Mouse (Mus musculus): Measurements from ENCODE around the gene Zer1. TPM values are rescaled to one million over a fixed set of nuclear protein-coding genes. Genes with fewer than 3 reads are reported as not detected.

Zer1 gene
- polyA plus RNA-seq, 1 experiment from 2014 or later, result 12.8 TPM

DNA sequence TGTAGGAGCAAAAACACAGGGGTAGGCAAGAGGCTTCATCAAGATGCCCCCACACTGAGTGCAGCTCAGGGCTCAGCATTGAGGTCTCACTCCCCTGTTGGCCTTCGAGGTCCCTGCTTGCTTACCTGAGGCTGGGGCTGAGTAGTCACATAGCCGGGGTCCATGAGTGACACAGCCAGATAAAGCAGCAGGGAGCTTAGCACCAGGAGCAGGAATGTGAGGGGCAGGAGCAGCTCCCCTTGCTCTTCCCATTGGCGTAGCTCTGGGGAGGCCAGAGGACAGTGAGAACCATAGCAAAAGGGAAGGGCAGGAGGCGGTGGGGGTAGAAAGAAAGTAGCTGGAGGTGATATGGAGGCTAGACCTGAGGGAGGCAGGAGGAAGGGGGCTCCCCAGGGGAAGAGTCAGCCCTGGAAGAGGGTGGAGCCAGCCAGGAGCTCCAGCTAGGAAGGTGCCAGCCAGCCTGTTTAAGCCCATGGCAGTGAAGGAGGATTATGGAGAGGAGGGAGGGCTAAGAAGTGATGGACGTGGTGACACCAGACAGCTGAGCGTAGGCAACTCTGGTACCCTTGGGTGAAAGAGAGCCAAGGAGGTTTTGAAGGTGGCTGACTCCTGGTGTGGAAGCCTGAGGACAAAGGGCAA is 32.0 kb downstream of the Zer1 start:
- no peak for ATAC-seq (ENCODE audit: low read depth)
- Histone ChIP-seq H3K9ac (peak overlapping the region; percentile 77), H3K9me3 (no peaks in the 10 kb centered on the region), H3K4me2 (peak overlapping the region; percentile 82), H3K27me3 (no peaks in the 10 kb centered on the region), H3K36me3 (peaks cover 26% of the 10 kb centered on the region), H3K27ac (replicated peaks) (no peak overlapping the region), H3K4me3 (peak overlapping the region; percentile 63), H3K4me1 (replicated peaks) (peaks cover 22% of the 10 kb centered on the region)
- WGBS, result 57% methylated on average over 6 of the region's 6 CpGs

DNA sequence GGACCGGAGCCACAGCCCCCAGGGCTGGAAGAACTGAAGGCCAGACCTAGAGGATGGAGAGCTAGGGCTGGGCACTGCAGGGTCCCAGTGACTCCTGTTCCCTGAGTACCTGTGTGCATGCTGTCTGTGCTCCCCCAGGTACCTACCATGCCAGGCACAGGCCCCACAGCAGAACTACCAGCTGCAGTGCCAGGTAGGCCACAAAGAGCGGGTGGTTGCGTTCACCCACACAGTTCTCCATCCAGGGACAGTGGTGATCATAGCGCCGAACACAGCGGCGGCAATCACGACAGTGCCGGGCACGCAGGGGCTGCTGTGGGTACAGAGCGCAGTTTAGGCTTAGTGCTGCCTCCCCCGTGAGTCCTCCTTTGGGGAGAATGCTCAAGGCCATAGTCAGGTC is 32.9 kb downstream of the Zer1 start:
- H3K27ac ChIP-seq (replicated peaks), result no peak overlapping the region
- H3K27me3 ChIP-seq, result no peaks in the 10 kb centered on the region
- 97% methylated on average over 12 of the region's 12 CpGs for WGBS
- peaks cover 18% of the 10 kb centered on the region; the same call in 1 of the 2 replicates for H3K36me3 ChIP-seq
- H3K4me1 ChIP-seq (replicated peaks), result peaks cover 22% of the 10 kb centered on the region
- no peaks in the 10 kb centered on the region for H3K9me3 ChIP-seq
- H3K4me2 ChIP-seq, result no peak overlapping the region
- H3K4me3 ChIP-seq, result no peak overlapping the region
- no peak for ATAC-seq (ENCODE audit: low read depth)
- H3K9ac ChIP-seq, result no peak overlapping the region

DNA sequence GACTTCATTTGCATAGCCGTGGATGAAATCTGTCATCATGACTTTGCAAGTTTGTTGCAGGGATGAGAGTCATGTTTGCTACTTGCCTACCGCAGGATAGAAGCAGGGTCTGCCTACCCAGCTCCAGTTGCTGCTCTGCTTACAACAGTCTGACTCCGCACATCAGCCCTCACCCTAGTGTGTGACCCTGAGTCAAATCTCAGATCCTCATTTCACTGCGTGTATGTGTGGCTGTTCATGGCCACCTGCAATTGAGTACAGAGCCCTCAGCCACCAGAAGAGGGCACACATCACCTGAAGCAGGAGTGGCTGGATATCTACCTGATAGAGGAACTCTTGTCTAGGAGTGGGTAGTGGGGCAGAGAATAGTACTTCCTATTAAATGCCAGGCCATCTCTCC is 37.1 kb downstream of the Zer1 start:
- H3K9ac ChIP-seq, result no peak overlapping the region
- no peak overlapping the region for H3K4me3 ChIP-seq
- H3K36me3 ChIP-seq, result peaks cover 10% of the 10 kb centered on the region; the same call in 1 of the 2 replicates
- no peak overlapping the region for H3K27ac ChIP-seq (replicated peaks)
- WGBS, result 92% methylated on average over 4 of the region's 4 CpGs
- no peak overlapping the region for H3K4me2 ChIP-seq
- peaks cover 7% of the 10 kb centered on the region for H3K4me1 ChIP-seq (replicated peaks)
- no peak for ATAC-seq (ENCODE audit: low read depth)
- H3K27me3 ChIP-seq, result no peaks in the 10 kb centered on the region
- H3K9me3 ChIP-seq, result no peaks in the 10 kb centered on the region

DNA sequence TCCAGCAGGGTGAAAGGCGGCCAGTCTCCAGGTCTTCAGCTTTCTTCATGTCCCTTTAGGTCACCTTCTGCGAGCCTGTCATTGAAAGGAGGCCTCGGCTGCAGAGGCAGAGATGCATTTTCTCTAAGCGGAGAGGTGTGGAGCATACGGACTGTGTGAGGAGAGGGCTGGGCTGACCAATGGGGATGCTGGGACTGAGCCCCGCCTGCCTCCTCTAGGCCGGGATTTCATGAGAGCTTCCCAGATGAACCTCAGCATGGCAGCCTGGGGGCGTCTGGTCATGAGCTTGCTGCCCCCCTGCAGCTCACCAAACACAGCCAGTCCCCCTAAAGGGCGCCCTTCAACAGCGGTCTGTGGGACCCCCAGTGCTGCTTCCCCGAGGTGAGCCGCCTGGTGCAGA is 39.8 kb downstream of the Zer1 start:
- peak; percentile 62; the same call in 1 of the 2 replicates for ATAC-seq (ENCODE audit: low read depth)
- WGBS, result 8% methylated on average over 12 of the region's 12 CpGs
- no peaks in the 10 kb centered on the region for H3K27me3 ChIP-seq
- peaks cover 7% of the 10 kb centered on the region for H3K4me1 ChIP-seq (replicated peaks)
- no peaks in the 10 kb centered on the region for H3K36me3 ChIP-seq
- H3K4me3 ChIP-seq, result peak overlapping the region; percentile 13; the same call in 1 of the 2 replicates
- peak overlapping the region; percentile 45 for H3K4me2 ChIP-seq
- H3K9me3 ChIP-seq, result no peaks in the 10 kb centered on the region
- no peak overlapping the region for H3K27ac ChIP-seq (replicated peaks)
- H3K9ac ChIP-seq, result peak overlapping the region; percentile 41

DNA sequence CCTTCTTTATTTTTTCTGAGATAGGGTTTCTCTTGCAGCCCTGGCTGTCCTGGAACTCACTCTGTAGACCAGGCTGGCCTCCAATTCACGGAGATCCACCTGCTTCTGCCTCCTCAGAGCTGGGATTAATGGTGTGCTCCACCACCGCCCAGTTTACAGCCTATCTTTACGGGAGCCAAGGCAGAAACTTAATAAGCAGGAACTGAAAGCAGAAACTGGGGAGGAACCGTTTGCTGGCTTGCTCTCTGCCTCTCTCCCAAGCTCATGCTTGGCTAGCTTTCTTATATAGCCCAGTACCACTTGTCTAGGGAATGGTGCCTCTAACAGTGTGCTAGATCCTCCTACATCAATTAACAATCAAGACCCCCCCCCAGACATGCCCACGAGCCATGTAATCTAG is 40.3 kb downstream of the Zer1 start:
- peak overlapping the region; percentile 41; the same call in 1 of the 2 replicates for H3K9ac ChIP-seq
- ATAC-seq (ENCODE audit: low read depth), result peak; percentile 46
- H3K27ac ChIP-seq (replicated peaks), result no peak overlapping the region
- WGBS, result 55% methylated on average over 5 of the region's 5 CpGs
- H3K4me3 ChIP-seq, result no peak overlapping the region
- no peaks in the 10 kb centered on the region for H3K9me3 ChIP-seq
- H3K4me2 ChIP-seq, result peak overlapping the region; percentile 45
- H3K4me1 ChIP-seq (replicated peaks), result peaks cover 7% of the 10 kb centered on the region
- H3K36me3 ChIP-seq, result no peaks in the 10 kb centered on the region
- H3K27me3 ChIP-seq, result no peaks in the 10 kb centered on the region

DNA sequence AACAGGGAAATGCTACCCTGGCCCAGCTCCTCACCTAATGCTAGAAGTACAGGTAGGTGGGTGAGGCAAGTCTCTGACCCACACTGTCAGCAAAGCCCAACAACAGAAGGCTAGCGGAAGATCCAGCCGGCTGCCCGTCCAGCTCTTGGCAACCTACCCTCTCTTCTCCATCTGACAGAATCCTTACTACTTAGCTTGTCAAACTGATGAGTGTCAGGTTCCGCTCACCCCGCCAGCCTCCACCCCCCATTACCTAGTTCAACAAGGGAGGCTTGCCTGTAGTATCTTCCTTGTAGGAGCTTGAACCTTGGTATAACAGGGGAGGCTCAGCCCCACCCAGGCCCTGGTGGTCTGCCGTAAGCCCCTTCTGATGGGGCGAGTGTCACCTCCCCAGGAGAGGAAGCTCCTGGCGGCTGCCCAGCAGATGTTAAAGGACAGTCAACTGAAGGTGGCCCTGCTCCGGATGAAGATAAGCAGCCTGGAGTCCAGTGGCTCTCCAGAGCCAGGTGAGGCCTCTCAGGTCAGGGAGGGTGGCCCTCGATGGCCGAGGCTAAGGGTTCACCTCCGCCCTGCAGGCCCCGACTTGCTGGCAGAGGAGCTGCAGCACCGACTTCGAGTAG is 44.1 kb downstream of the Zer1 start:
- H3K27me3 ChIP-seq, result no peaks in the 10 kb centered on the region
- H3K4me3 ChIP-seq, result no peak overlapping the region
- H3K27ac ChIP-seq (replicated peaks), result no peak overlapping the region
- no peaks in the 10 kb centered on the region for H3K36me3 ChIP-seq
- ATAC-seq (ENCODE audit: low read depth), result no peak
- no peak overlapping the region for H3K4me2 ChIP-seq
- 89% methylated on average over 15 of the region's 15 CpGs for WGBS
- peaks cover 24% of the 10 kb centered on the region for H3K4me1 ChIP-seq (replicated peaks)
- no peaks in the 10 kb centered on the region for H3K9me3 ChIP-seq
- H3K9ac ChIP-seq, result no peak overlapping the region

DNA sequence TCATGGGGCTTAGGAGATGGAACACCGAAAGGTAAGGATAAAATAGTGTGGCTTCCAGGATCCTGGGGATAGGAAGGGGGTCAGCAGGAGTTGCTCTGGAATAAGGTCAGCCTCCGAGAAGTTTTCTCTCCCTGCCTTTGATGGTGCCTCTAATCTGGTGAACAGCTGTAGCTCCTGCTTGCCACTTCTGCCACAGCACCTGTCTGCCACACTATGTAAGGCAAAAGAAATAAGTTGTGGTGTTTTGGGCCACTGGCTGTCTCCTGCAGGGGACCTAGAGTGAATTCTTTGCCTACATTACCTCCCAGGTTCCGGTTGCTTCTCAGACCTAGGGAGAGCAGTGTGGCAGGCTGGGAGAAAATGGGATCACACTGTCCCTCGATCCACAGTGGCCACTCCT is 45.6 kb downstream of the Zer1 start:
- Histone ChIP-seq H3K9ac (0 out of 2 replicates have a peak overlapping the region, but pooled peaks have one; percentile 54), H3K4me1 (replicated peaks) (peaks cover 17% of the 10 kb centered on the region), H3K4me3 (no peak overlapping the region), H3K27me3 (no peaks in the 10 kb centered on the region), H3K9me3 (no peaks in the 10 kb centered on the region), H3K27ac (replicated peaks) (no peak overlapping the region), H3K36me3 (peaks cover 4% of the 10 kb centered on the region), H3K4me2 (no peak overlapping the region)
- WGBS, result 86% methylated on average over 4 of the region's 4 CpGs
- no peak for ATAC-seq (ENCODE audit: low read depth)

DNA sequence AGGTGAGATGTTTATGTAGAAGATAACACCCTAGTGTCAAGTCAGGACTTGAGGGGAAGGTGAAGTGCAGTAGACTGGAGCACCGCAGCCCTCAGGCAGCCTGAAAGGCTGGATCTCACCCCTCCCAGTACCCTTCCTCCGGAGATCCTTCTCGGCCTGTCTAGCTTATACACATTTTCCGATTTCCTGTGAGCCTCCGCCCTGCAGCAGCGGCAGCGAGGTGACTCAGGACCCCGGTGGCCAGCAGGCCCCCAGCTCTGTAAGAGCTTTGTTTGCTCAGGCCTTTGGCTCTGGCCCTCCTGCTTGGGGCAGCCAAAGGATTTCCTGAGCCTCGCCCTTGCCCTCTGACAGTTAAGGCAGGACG is 46.1 kb downstream of the Zer1 start:
- H3K9ac ChIP-seq, result peak overlapping the region; percentile 54; the same call in 1 of the 2 replicates
- peak overlapping the region; percentile 83 for H3K4me2 ChIP-seq
- H3K9me3 ChIP-seq, result no peaks in the 10 kb centered on the region
- H3K27ac ChIP-seq (replicated peaks), result no peak overlapping the region
- H3K27me3 ChIP-seq, result no peaks in the 10 kb centered on the region
- peaks cover 8% of the 10 kb centered on the region for H3K36me3 ChIP-seq
- peak overlapping the region; percentile 45; the same call in 1 of the 2 replicates for H3K4me3 ChIP-seq
- WGBS, result 23% methylated on average over 10 of the region's 10 CpGs
- H3K4me1 ChIP-seq (replicated peaks), result peaks cover 17% of the 10 kb centered on the region
- ATAC-seq (ENCODE audit: low read depth), result no peak

DNA sequence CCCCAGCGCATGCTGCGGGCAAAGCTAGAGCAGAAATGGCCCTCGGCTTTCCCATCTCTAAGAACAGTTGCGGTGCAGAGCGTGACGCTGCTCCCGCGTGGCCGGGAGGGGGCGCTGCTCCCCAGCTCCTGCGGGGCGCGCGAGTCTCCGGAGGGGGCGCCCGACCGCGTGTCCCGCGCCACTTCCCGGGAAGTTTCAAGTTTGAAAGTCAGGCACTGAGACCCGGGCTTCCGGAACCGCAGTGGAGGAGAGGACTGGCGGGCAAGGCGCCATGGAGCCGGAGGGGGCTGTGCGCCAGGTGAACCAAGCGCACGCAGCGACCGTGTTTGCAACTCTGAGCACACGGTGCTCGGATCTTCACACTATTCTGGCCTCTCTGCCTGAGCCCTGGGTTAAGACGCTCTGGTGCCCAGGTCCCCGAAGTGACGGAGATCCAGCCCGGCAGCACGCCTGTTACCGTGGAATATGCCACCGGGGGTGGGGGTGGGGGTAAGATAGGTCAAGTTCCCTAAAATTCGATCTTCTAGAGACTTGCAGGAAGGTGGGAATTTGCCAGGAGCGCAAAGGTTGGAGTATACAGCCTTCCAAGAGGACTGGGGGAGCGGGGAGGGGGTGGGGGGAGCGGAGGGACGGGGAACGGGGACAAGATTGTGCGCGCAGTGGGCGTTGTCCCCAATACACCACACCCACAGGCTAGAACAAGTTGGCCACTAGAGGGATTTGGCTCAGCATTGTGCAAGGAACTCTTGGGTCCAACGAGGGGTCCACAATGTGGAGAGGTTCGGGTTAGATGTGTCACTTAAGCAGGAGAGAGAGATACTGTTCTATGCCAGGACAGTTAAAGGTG is 46.7 kb downstream of the Zer1 start, which contains the start of gene Pkn3:
Gene Pkn3 (plus strand): TSS at position 183 of the 847 bp plus-strand sequence.
- 1% methylated on average over 53 of the region's 53 CpGs for WGBS

DNA sequence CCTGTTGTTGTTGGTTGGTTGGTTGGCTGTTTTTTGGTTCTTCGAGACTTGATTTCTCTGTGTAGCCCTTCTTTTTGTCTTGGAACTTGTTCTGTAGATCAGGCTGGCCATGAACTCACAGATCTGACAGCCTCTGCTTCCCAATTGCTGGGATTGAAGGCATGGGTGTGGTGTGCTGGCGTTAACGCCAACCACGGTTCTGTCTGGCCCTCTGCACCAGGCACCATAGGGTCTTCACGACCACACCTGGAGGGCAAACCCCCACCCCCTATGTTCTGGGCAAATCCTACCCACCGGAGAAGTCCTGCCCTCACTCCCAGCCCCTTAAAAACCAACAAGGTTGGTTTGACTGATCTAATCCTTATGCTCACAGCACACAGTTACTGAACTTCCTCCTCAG is 47.4 kb downstream of the Zer1 start:
- peak overlapping the region; percentile 83 for H3K4me2 ChIP-seq
- H3K27me3 ChIP-seq, result no peaks in the 10 kb centered on the region
- no peaks in the 10 kb centered on the region for H3K9me3 ChIP-seq
- no peak overlapping the region for H3K27ac ChIP-seq (replicated peaks)
- H3K4me1 ChIP-seq (replicated peaks), result peaks cover 17% of the 10 kb centered on the region
- ATAC-seq (ENCODE audit: low read depth), result peak; percentile 17; the same call in 1 of the 2 replicates
- peaks cover 19% of the 10 kb centered on the region for H3K36me3 ChIP-seq
- H3K9ac ChIP-seq, result peak overlapping the region; percentile 54
- H3K4me3 ChIP-seq, result peak overlapping the region; percentile 45
- WGBS, result 69% methylated on average over 6 of the region's 6 CpGs

More for the DNA sequence above, 46.7 kb downstream of the Zer1 start, which contains the start of gene Pkn3:
- Histone ChIP-seq H3K4me2 (peak within 1 kb of the TSS; percentile 83), H3K4me3 (peak within 1 kb of the TSS; percentile 45), H3K4me1 (replicated peaks) (peaks cover 17% of the 10 kb centered on the region), H3K9ac (peak within 1 kb of the TSS; percentile 54), H3K27me3 (no peaks in the 10 kb centered on the region), H3K36me3 (peaks cover 14% of the 10 kb centered on the region), H3K9me3 (no peaks in the 10 kb centered on the region), H3K27ac (replicated peaks) (0 out of 2 replicates have a peak within 1 kb of the TSS, but pooled peaks have one; percentile 65)
- peak; percentile 77 for ATAC-seq (ENCODE audit: low read depth)

DNA sequence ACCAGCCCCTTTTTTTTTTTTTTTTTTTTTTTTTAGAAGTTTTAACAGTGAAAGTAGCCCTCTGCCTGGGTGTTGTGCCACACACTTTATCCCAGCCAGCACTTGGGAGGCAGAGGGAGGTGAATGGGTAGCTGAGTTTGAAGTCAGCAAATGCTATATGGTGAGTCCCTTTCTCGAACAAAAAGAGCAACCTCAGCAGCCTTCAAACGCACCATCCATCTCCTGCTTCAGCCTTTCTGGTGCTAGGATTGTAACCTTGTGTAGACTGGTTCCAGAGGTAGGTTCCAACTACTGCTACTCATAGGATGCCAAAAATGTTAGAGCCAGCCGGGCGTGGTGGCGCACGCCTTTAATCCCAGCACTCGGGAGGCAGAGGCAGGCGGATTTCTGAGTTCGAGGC is 47.9 kb downstream of the Zer1 start:
- no peak overlapping the region for H3K4me3 ChIP-seq
- H3K27ac ChIP-seq (replicated peaks), result no peak overlapping the region
- H3K36me3 ChIP-seq, result peaks cover 23% of the 10 kb centered on the region
- no peak for ATAC-seq (ENCODE audit: low read depth)
- peaks cover 17% of the 10 kb centered on the region for H3K4me1 ChIP-seq (replicated peaks)
- no peak overlapping the region for H3K9ac ChIP-seq
- H3K4me2 ChIP-seq, result no peak overlapping the region
- H3K9me3 ChIP-seq, result no peaks in the 10 kb centered on the region
- WGBS, result 90% methylated on average over 9 of the region's 9 CpGs
- H3K27me3 ChIP-seq, result no peaks in the 10 kb centered on the region

DNA sequence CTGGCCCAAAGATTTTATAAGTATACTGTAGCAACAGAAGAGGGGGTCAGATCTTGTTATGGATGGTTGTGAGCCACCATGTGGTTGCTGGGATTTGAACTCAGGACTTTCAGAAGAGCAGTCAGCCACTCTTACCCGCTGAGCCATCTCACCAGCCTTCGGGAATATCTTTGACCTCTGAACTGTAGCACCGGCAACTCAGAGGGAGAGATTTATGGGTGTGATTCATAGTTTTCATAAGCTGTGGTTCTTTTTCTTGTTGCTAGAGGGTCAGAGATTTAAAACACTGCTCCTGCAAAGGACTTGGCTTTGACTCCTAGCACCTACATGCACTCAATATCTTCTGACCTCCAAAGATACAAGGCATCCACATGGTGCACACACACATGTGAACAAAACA is 48.8 kb downstream of the Zer1 start:
- Histone ChIP-seq H3K4me1 (replicated peaks) (peaks cover 17% of the 10 kb centered on the region), H3K27me3 (no peaks in the 10 kb centered on the region), H3K27ac (replicated peaks) (no peak overlapping the region), H3K9me3 (no peaks in the 10 kb centered on the region), H3K36me3 (peaks cover 25% of the 10 kb centered on the region), H3K9ac (no peak overlapping the region), H3K4me2 (no peak overlapping the region), H3K4me3 (no peak overlapping the region)
- no peak for ATAC-seq (ENCODE audit: low read depth)
- WGBS, result 56% methylated on average over 3 of the region's 3 CpGs

Measured in neural tube, embryonic 13.5 days (tissue).